Mouse (Mus musculus) liver, embryonic 14.5 days (tissue): ENCODE measurements around the gene Gm17304.

ENCODE experiments used
- CTCF ChIP-seq: IDR thresholded peaks from 2 replicates; pipeline ENCODE4 v1.5.1; 2016; ENCODE audit warnings: antibody characterized with exemption, low read depth, control low read depth
- EP300 ChIP-seq: IDR thresholded peaks from 2 replicates; pipeline ENCODE4 v1.6.1; 2016; ENCODE audit warnings: antibody characterized with exemption, low read depth

- TF ChIP-seq CTCF = no peak
- TF ChIP-seq EP300 = no peak
Observed at GRCm38 (mm10) chr5:106608798-106609197, at the start of gene Gm17304.
